Mouse (Mus musculus): ENCODE measurements around the gene Cldn11.

Gene Cldn11

GRCm38 (mm10) chr3:31160046-31160445 is 10.3 kb downstream of the Cldn11 start:
- DNase-seq (ENCODE audit: low spot score), result no peak

GRCm38 (mm10) chr3:31161336-31161735 is 11.6 kb downstream of the Cldn11 start:
- DNase-seq (ENCODE audit: low spot score), result no peak

GRCm38 (mm10) chr3:31162860-31163259 is 13.1 kb downstream of the Cldn11 start:
- no peak for DNase-seq (ENCODE audit: low spot score)

- no peak for DNase-seq (ENCODE audit: low spot score)
These were observed 16.1 kb downstream of the Cldn11 start for GRCm38 (mm10) chr3:31165803-31166202.

- no peak for DNase-seq (ENCODE audit: low spot score)
These were observed 16.7 kb downstream of the Cldn11 start for GRCm38 (mm10) chr3:31166365-31166871.

GRCm38 (mm10) chr3:31190342-31190741 is 40.6 kb downstream of the Cldn11 start:
- DNase-seq (ENCODE audit: low spot score), result no peak

- no peak for DNase-seq (ENCODE audit: low spot score)
These were observed 41.7 kb downstream of the Cldn11 start for GRCm38 (mm10) chr3:31191402-31191801.

GRCm38 (mm10) chr3:31199162-31199877 is 49.6 kb downstream of the Cldn11 start:
- no peak for DNase-seq (ENCODE audit: low spot score)

GRCm38 (mm10) chr3:31203947-31204346 is 54.2 kb downstream of the Cldn11 start:
- DNase-seq (ENCODE audit: low spot score), result no peak

GRCm38 (mm10) chr3:31205167-31205566 is 55.4 kb downstream of the Cldn11 start:
- DNase-seq (ENCODE audit: low spot score), result no peak

GRCm38 (mm10) chr3:31208046-31208445 is 58.3 kb downstream of the Cldn11 start:
- no peak for DNase-seq (ENCODE audit: low spot score)

- DNase-seq (ENCODE audit: low spot score), result no peak
These were observed 58.8 kb downstream of the Cldn11 start for GRCm38 (mm10) chr3:31208458-31208994.

GRCm38 (mm10) chr3:31209001-31209400 is 59.3 kb downstream of the Cldn11 start:
- DNase-seq (ENCODE audit: low spot score), result no peak

- DNase-seq (ENCODE audit: low spot score), result no peak
These were observed 62.7 kb downstream of the Cldn11 start for GRCm38 (mm10) chr3:31212205-31213038.

- no peak for DNase-seq (ENCODE audit: low spot score)
These were observed 64.1 kb downstream of the Cldn11 start for GRCm38 (mm10) chr3:31213802-31214201.

Data from c-Kit-positive CD71-positive TER-119-positive erythroid progenitor cells, embryonic 14.5 days (primary cell).